ENCODE assay signal across 14 mouse cellular contexts in genomic region chr11:55234288-55234687, GRCm38 (mm10). TPM values are rescaled to one million over a fixed set of nuclear protein-coding genes. Genes with fewer than 3 reads are reported as not detected.
"Had no signal": no experiment of that assay in that cellular context is flagged by ENCODE, and none has a peak within 500 bp of the region (broad histone marks: within the 10 kb centered on the region; RNA-seq: fewer than 3 reads in every experiment).

No protein-coding gene starts in this region.

- H3K27me3 ChIP-seq: limb, embryonic 13.5 days; midbrain, embryonic 13.5 days; neural tube, embryonic 13.5 days had no signal

- H3K9ac ChIP-seq: limb, embryonic 13.5 days; liver, embryonic 14.5 days; midbrain, embryonic 13.5 days; neural tube, embryonic 13.5 days had no signal

- H3K4me1 ChIP-seq: limb, embryonic 13.5 days; midbrain, embryonic 13.5 days; neural tube, embryonic 13.5 days had no signal

- H3K27ac ChIP-seq: limb, embryonic 13.5 days; liver, embryonic 14.5 days; midbrain, embryonic 13.5 days; neural tube, embryonic 13.5 days; stomach, postnatal 0 days had no signal

- ATAC-seq: midbrain, embryonic 13.5 days had no signal

- H3K4me3 ChIP-seq: limb, embryonic 13.5 days; midbrain, embryonic 13.5 days; neural tube, embryonic 13.5 days had no signal

- H3K4me2 ChIP-seq: limb, embryonic 13.5 days; midbrain, embryonic 13.5 days; neural tube, embryonic 13.5 days had no signal

- H3K9me3 ChIP-seq: limb, embryonic 13.5 days; midbrain, embryonic 13.5 days; neural tube, embryonic 13.5 days had no signal

- DNase-seq: kidney, postnatal 36 days; layer of hippocampus, adult 9-11 months; layer of hippocampus, postnatal 36 days; lung, adult 18-20 months; lung, postnatal 36 days; right cerebral cortex, adult 18-20 months; right cerebral cortex, postnatal 25 days; thymus, postnatal 4 days had no signal

RNA-seq across cellular contexts. Expression of gene Slc36a2, which starts 49.4 kb away (rescaled TPM):
- total RNA-seq: liver, adult 2 months had no signal
- polyA plus RNA-seq: liver, adult 2 months had no signal
